Mouse (Mus musculus) forebrain, embryonic 13.5 days (tissue): ENCODE measurements around the gene Thbs2. TPM values are rescaled to one million over a fixed set of nuclear protein-coding genes. Genes with fewer than 3 reads are reported as not detected.

Experiments
- ATAC-seq: fragments of 200-750 bp; cut with Nextera tagmentation; 2 replicates; pipeline ENCODE4 v1.8.0; 2017
- H3K27ac ChIP-seq: fragments of 300-500 bp; sonication (generic); 2 replicates; pipeline ENCODE4 v1.5.1; 2015; ENCODE audit warnings: inconsistent platforms, mild to moderate bottlenecking, moderate library complexity
- H3K27me3 ChIP-seq: fragments of 300-500 bp; sonication (generic); 2 replicates; pipeline ENCODE4 v1.6.1; 2015; ENCODE audit warnings: mild to moderate bottlenecking, inconsistent platforms
- H3K36me3 ChIP-seq: fragments of 300-500 bp; sonication (generic); 2 replicates; pipeline ENCODE4 v1.6.1; 2015; ENCODE audit warnings: mild to moderate bottlenecking, inconsistent platforms; ENCODE audit not compliant: poor library complexity, severe bottlenecking
- H3K4me1 ChIP-seq: fragments of 300-500 bp; sonication (generic); 2 replicates; pipeline ENCODE4 v1.6.1; 2015; ENCODE audit warnings: inconsistent platforms
- H3K4me2 ChIP-seq: fragments of 300-500 bp; sonication (generic); 2 replicates; pipeline ENCODE4 v1.6.1; 2015; ENCODE audit warnings: inconsistent platforms, mild to moderate bottlenecking, moderate library complexity
- H3K4me3 ChIP-seq: fragments of 300-500 bp; sonication (generic); 2 replicates; pipeline ENCODE4 v1.5.1; 2015; ENCODE audit warnings: mild to moderate bottlenecking, inconsistent platforms
- H3K9ac ChIP-seq: fragments of 300-500 bp; sonication (generic); 2 replicates; pipeline ENCODE4 v1.6.1; 2015; ENCODE audit warnings: mild to moderate bottlenecking, inconsistent platforms
- H3K9me3 ChIP-seq: fragments of 300-500 bp; sonication (generic); replicated peaks from 2 replicates; pipeline ENCODE4 v1.6.1; 2016; ENCODE audit warnings: inconsistent platforms
- WGBS: fragments of 180-500 bp; shearing (Covaris S2); methylation state at CpG from one replicate; pipeline ENCODE4 v1.1.7; 2015; 5-methylcytosine and 5-hydroxymethylcytosine counted together
- polyA plus RNA-seq: library from polyadenylated mRNA; unstranded; fragments of >200 nt; fragmentation: Nextera tagmentation; extraction: Ambion mirVana; gene quantifications from 2 replicates; pipeline ENCODE4 v1.2.1, GENCODE M21; 2015

The Thbs2 gene
- polyA plus RNA-seq, 1 experiment from 2014 or later: 0.22 TPM

GRCm38 (mm10) chr17:14620037-14620436, 74.0 kb downstream of the Thbs2 start:
- ATAC-seq: no peak
- Histone ChIP-seq H3K4me1 (no peaks in the 10 kb centered on the region), H3K36me3 (no peaks in the 10 kb centered on the region), H3K9ac (no peak overlapping the region), H3K4me3 (no peak overlapping the region), H3K27me3 (no peaks in the 10 kb centered on the region), H3K27ac (no peak overlapping the region), H3K9me3 (no peaks in the 10 kb centered on the region), H3K4me2 (no peak overlapping the region)
- WGBS: 88% methylated on average over 3 of the region's 3 CpGs

- H3K4me3 ChIP-seq: no peak overlapping the region
- no peaks in the 10 kb centered on the region for H3K9me3 ChIP-seq
- H3K27ac ChIP-seq: no peak overlapping the region
- no peaks in the 10 kb centered on the region for H3K27me3 ChIP-seq
- no peak overlapping the region for H3K9ac ChIP-seq
- 83% methylated on average over 4 of the region's 4 CpGs for WGBS
- ATAC-seq: no peak
- no peak overlapping the region for H3K4me2 ChIP-seq
- H3K36me3 ChIP-seq: no peaks in the 10 kb centered on the region
- H3K4me1 ChIP-seq: no peaks in the 10 kb centered on the region
These were observed 75.0 kb downstream of the Thbs2 start for GRCm38 (mm10) chr17:14619038-14619437.

Other genes starting within 250 kb of the Thbs2 start
- gene Wdr27, start 248.9 kb upstream of the Thbs2 start, polyA plus RNA-seq: 7.9 and 8.4 TPM in 2 replicates
- gene 1600012H06Rik, start 248.9 kb upstream of the Thbs2 start, polyA plus RNA-seq: 28.8 and 31.6 TPM in 2 replicates